Mouse (Mus musculus) G1E (cell line): ENCODE results near the gene Nf2.

ENCODE experiments used
- CTCF ChIP-seq: IDR thresholded peaks from 2 replicates; pipeline ENCODE4 v1.5.1; 2012; ENCODE audit warnings: low read depth, low read length, inconsistent platforms, mixed read lengths
- GATA1 ChIP-seq: IDR thresholded peaks from 2 replicates; pipeline ENCODE4 v1.6.1; 2012; ENCODE audit warnings: borderline replicate concordance, low read length, inconsistent platforms, mixed read lengths
- GATA2 ChIP-seq: IDR thresholded peaks from 2 replicates; pipeline ENCODE4 v1.6.1; 2012; ENCODE audit warnings: low read depth, low read length, inconsistent platforms, borderline replicate concordance
- TAL1 ChIP-seq: conservative IDR thresholded peaks from 2 replicates; pipeline ENCODE4 v1.6.1; 2012; ENCODE audit warnings: low read depth, low read length, inconsistent platforms, mixed read lengths

GRCm38 (mm10) chr11:4754867-4755266, 94.5 kb downstream of the Nf2 start:
- no peak for TF ChIP-seq CTCF
- no peak for TF ChIP-seq GATA2
- no peak for TF ChIP-seq GATA1
- no peak for TF ChIP-seq TAL1
